Mouse (Mus musculus): ENCODE measurements at regions not wholly inside any gene's neighbourhood (a gene's known extent, or its start where the extent isn't known, plus 50 kb on each side); places are given as distances from the start of the nearest gene placed in this dataset.

- Histone ChIP-seq H3K4me2 (ENCODE audit: low read depth, low read length) (no peak overlapping the region), H3K9ac (ENCODE audit: low read depth, low read length) (no peak overlapping the region), H3K4me3 (ENCODE audit: low read depth, low read length) (no peak overlapping the region), H3K27me3 (replicated peaks; ENCODE audit: control insufficient read depth, insufficient read depth, low read length) (no peaks in the 10 kb centered on the region), H3K4me1 (ENCODE audit: control insufficient read depth, insufficient read depth, low read length) (no peaks in the 10 kb centered on the region), H3K9me3 (ENCODE audit: control insufficient read depth, low read length) (no peaks in the 10 kb centered on the region), H3K27ac (replicated peaks; ENCODE audit: low read depth, low read length) (no peak overlapping the region), H3K36me3 (ENCODE audit: control insufficient read depth, insufficient read depth, low read length) (no peaks in the 10 kb centered on the region)
- DNase-seq (ENCODE audit: low spot score) (no peak), ATAC-seq (ENCODE audit: low read depth) (no peak)
- WGBS, result 78% methylated on average over 7 of the region's 7 CpGs
Observed at GRCm38 (mm10) chr4:127843421-127843820, 127.3 kb downstream of the CK137956 start.

- Histone ChIP-seq H3K4me2 (ENCODE audit: low read depth, low read length) (no peak overlapping the region), H3K9me3 (ENCODE audit: control insufficient read depth, low read length) (no peaks in the 10 kb centered on the region), H3K4me3 (ENCODE audit: low read depth, low read length) (no peak overlapping the region), H3K9ac (ENCODE audit: low read depth, low read length) (no peak overlapping the region), H3K27ac (replicated peaks; ENCODE audit: low read depth, low read length) (no peak overlapping the region), H3K27me3 (replicated peaks; ENCODE audit: control insufficient read depth, insufficient read depth, low read length) (no peaks in the 10 kb centered on the region), H3K36me3 (ENCODE audit: control insufficient read depth, insufficient read depth, low read length) (no peaks in the 10 kb centered on the region), H3K4me1 (ENCODE audit: control insufficient read depth, insufficient read depth, low read length) (no peaks in the 10 kb centered on the region)
- ATAC-seq (ENCODE audit: low read depth), result no peak
- no peak for DNase-seq (ENCODE audit: low spot score)
- 70% methylated on average over 6 of the region's 6 CpGs for WGBS
Observed at GRCm38 (mm10) chr4:127833668-127834067, 137.1 kb downstream of the CK137956 start.

GRCm38 (mm10) chr4:127826988-127827387 is 143.8 kb downstream of the CK137956 start:
- H3K4me1 ChIP-seq (ENCODE audit: control insufficient read depth, insufficient read depth, low read length), result no peaks in the 10 kb centered on the region
- DNase-seq (ENCODE audit: low spot score) (no peak), ATAC-seq (ENCODE audit: low read depth) (no peak)
- no peaks in the 10 kb centered on the region for H3K27me3 ChIP-seq (replicated peaks; ENCODE audit: control insufficient read depth, insufficient read depth, low read length)
- H3K9me3 ChIP-seq (ENCODE audit: control insufficient read depth, low read length), result no peaks in the 10 kb centered on the region
- WGBS, result 89% methylated on average over 8 of the region's 8 CpGs
- no peaks in the 10 kb centered on the region for H3K36me3 ChIP-seq (ENCODE audit: control insufficient read depth, insufficient read depth, low read length)
- H3K9ac ChIP-seq (ENCODE audit: low read depth, low read length), result no peak overlapping the region
- no peak overlapping the region for H3K27ac ChIP-seq (replicated peaks; ENCODE audit: low read depth, low read length)
- no peak overlapping the region for H3K4me2 ChIP-seq (ENCODE audit: low read depth, low read length)
- H3K4me3 ChIP-seq (ENCODE audit: low read depth, low read length), result no peak overlapping the region

GRCm38 (mm10) chr4:127819501-127819900 is 151.2 kb downstream of the CK137956 start:
- Histone ChIP-seq H3K9ac (ENCODE audit: low read depth, low read length) (no peak overlapping the region), H3K36me3 (ENCODE audit: control insufficient read depth, insufficient read depth, low read length) (no peaks in the 10 kb centered on the region), H3K9me3 (ENCODE audit: control insufficient read depth, low read length) (peaks cover 2% of the 10 kb centered on the region; the same call in 1 of the 2 replicates), H3K27ac (replicated peaks; ENCODE audit: low read depth, low read length) (no peak overlapping the region), H3K27me3 (replicated peaks; ENCODE audit: control insufficient read depth, insufficient read depth, low read length) (no peaks in the 10 kb centered on the region), H3K4me3 (ENCODE audit: low read depth, low read length) (no peak overlapping the region), H3K4me2 (ENCODE audit: low read depth, low read length) (no peak overlapping the region), H3K4me1 (ENCODE audit: control insufficient read depth, insufficient read depth, low read length) (no peaks in the 10 kb centered on the region)
- ATAC-seq (ENCODE audit: low read depth), result no peak
- 82% methylated on average over 8 of the region's 8 CpGs for WGBS
- DNase-seq (ENCODE audit: low spot score), result no peak

GRCm38 (mm10) chr4:127819009-127819408 is 151.7 kb downstream of the CK137956 start:
- Histone ChIP-seq H3K27ac (replicated peaks; ENCODE audit: low read depth, low read length) (no peak overlapping the region), H3K4me3 (ENCODE audit: low read depth, low read length) (no peak overlapping the region), H3K36me3 (ENCODE audit: control insufficient read depth, insufficient read depth, low read length) (no peaks in the 10 kb centered on the region), H3K9me3 (ENCODE audit: control insufficient read depth, low read length) (peaks cover 6% of the 10 kb centered on the region; the same call in 1 of the 2 replicates), H3K4me2 (ENCODE audit: low read depth, low read length) (no peak overlapping the region), H3K9ac (ENCODE audit: low read depth, low read length) (no peak overlapping the region), H3K4me1 (ENCODE audit: control insufficient read depth, insufficient read depth, low read length) (no peaks in the 10 kb centered on the region), H3K27me3 (replicated peaks; ENCODE audit: control insufficient read depth, insufficient read depth, low read length) (no peaks in the 10 kb centered on the region)
- DNase-seq (ENCODE audit: low spot score) (no peak), ATAC-seq (ENCODE audit: low read depth) (no peak)
- 76% methylated on average over 4 of the region's 5 CpGs for WGBS

- Histone ChIP-seq H3K27ac (replicated peaks; ENCODE audit: low read depth, low read length) (no peak overlapping the region), H3K4me2 (ENCODE audit: low read depth, low read length) (no peak overlapping the region), H3K36me3 (ENCODE audit: control insufficient read depth, insufficient read depth, low read length) (no peaks in the 10 kb centered on the region), H3K4me1 (ENCODE audit: control insufficient read depth, insufficient read depth, low read length) (no peaks in the 10 kb centered on the region), H3K4me3 (ENCODE audit: low read depth, low read length) (no peak overlapping the region), H3K9ac (ENCODE audit: low read depth, low read length) (no peak overlapping the region), H3K9me3 (ENCODE audit: control insufficient read depth, low read length) (peaks cover 6% of the 10 kb centered on the region; the same call in 1 of the 2 replicates), H3K27me3 (replicated peaks; ENCODE audit: control insufficient read depth, insufficient read depth, low read length) (no peaks in the 10 kb centered on the region)
- DNase-seq (ENCODE audit: low spot score) (no peak), ATAC-seq (ENCODE audit: low read depth) (no peak)
- 90% methylated on average over 6 of the region's 6 CpGs for WGBS
Observed at GRCm38 (mm10) chr4:127814631-127815030, 156.1 kb downstream of the CK137956 start.

- 79% methylated on average over 3 of the region's 3 CpGs for WGBS
- H3K4me3 ChIP-seq (ENCODE audit: low read depth, low read length), result no peak overlapping the region
- no peak for DNase-seq (ENCODE audit: low spot score)
- no peak overlapping the region for H3K27ac ChIP-seq (replicated peaks; ENCODE audit: low read depth, low read length)
- no peaks in the 10 kb centered on the region for H3K36me3 ChIP-seq (ENCODE audit: control insufficient read depth, insufficient read depth, low read length)
- no peak for ATAC-seq (ENCODE audit: low read depth)
- H3K9me3 ChIP-seq (ENCODE audit: control insufficient read depth, low read length), result peaks cover 6% of the 10 kb centered on the region; the same call in 1 of the 2 replicates
- no peaks in the 10 kb centered on the region for H3K4me1 ChIP-seq (ENCODE audit: control insufficient read depth, insufficient read depth, low read length)
- H3K9ac ChIP-seq (ENCODE audit: low read depth, low read length), result no peak overlapping the region
- H3K4me2 ChIP-seq (ENCODE audit: low read depth, low read length), result no peak overlapping the region
- H3K27me3 ChIP-seq (replicated peaks; ENCODE audit: control insufficient read depth, insufficient read depth, low read length), result no peaks in the 10 kb centered on the region
Observed at GRCm38 (mm10) chr4:127812047-127812545, 158.7 kb downstream of the CK137956 start.

GRCm38 (mm10) chr4:127810899-127811510 is 159.7 kb downstream of the CK137956 start:
- Histone ChIP-seq H3K4me2 (ENCODE audit: low read depth, low read length) (no peak overlapping the region), H3K4me1 (ENCODE audit: control insufficient read depth, insufficient read depth, low read length) (no peaks in the 10 kb centered on the region), H3K27me3 (replicated peaks; ENCODE audit: control insufficient read depth, insufficient read depth, low read length) (no peaks in the 10 kb centered on the region), H3K4me3 (ENCODE audit: low read depth, low read length) (no peak overlapping the region), H3K27ac (replicated peaks; ENCODE audit: low read depth, low read length) (no peak overlapping the region), H3K9me3 (ENCODE audit: control insufficient read depth, low read length) (peaks cover 6% of the 10 kb centered on the region; the same call in 1 of the 2 replicates), H3K9ac (ENCODE audit: low read depth, low read length) (no peak overlapping the region), H3K36me3 (ENCODE audit: control insufficient read depth, insufficient read depth, low read length) (no peaks in the 10 kb centered on the region)
- WGBS, result 83% methylated on average over 7 of the region's 7 CpGs
- ATAC-seq (ENCODE audit: low read depth), result no peak
- no peak for DNase-seq (ENCODE audit: low spot score)

GRCm38 (mm10) chr4:127809006-127809405 is 161.7 kb downstream of the CK137956 start:
- ATAC-seq (ENCODE audit: low read depth) (no peak), DNase-seq (ENCODE audit: low spot score) (no peak)
- no peaks in the 10 kb centered on the region for H3K36me3 ChIP-seq (ENCODE audit: control insufficient read depth, insufficient read depth, low read length)
- H3K9ac ChIP-seq (ENCODE audit: low read depth, low read length), result no peak overlapping the region
- no peaks in the 10 kb centered on the region for H3K27me3 ChIP-seq (replicated peaks; ENCODE audit: control insufficient read depth, insufficient read depth, low read length)
- H3K27ac ChIP-seq (replicated peaks; ENCODE audit: low read depth, low read length), result no peak overlapping the region
- H3K4me3 ChIP-seq (ENCODE audit: low read depth, low read length), result no peak overlapping the region
- no peak overlapping the region for H3K4me2 ChIP-seq (ENCODE audit: low read depth, low read length)
- WGBS, result 64% methylated on average over 6 of the region's 6 CpGs
- H3K9me3 ChIP-seq (ENCODE audit: control insufficient read depth, low read length), result no peaks in the 10 kb centered on the region
- no peaks in the 10 kb centered on the region for H3K4me1 ChIP-seq (ENCODE audit: control insufficient read depth, insufficient read depth, low read length)

All from embryonic facial prominence, embryonic 14.5 days (tissue).